Mouse (Mus musculus): ENCODE data around the gene Zfp91. TPM values are rescaled to one million over a fixed set of nuclear protein-coding genes. Genes with fewer than 3 reads are reported as not detected.

Zfp91 gene
- polyA plus RNA-seq (2016; fragmentation: Nextera tagmentation; extraction: Ambion mirVana): 16.5 and 17.1 TPM in 2 replicates

GRCm38 (mm10) chr19:12795511-12796327 lies at the start of gene Zfp91, which contains the start of gene Lpxn:
Gene Zfp91, minus strand, starts transcription at chr19:12796126.
Gene Lpxn, plus strand, starts transcription at chr19:12796193.
- ATAC-seq (ENCODE audit: insufficient number of reproducible peaks, insufficient read depth, low FRiP score, low TSS enrichment, low read depth): peak; percentile 95
- Histone ChIP-seq H3K27me3 (no peaks in the 10 kb centered on the region), H3K36me3 (no peaks in the 10 kb centered on the region), H3K9ac (replicated peaks) (peak within 1 kb of the TSS; percentile 97), H3K4me1 (replicated peaks) (peaks cover 13% of the 10 kb centered on the region), H3K4me3 (replicated peaks) (peak within 1 kb of the TSS; percentile 89), H3K27ac (peak within 1 kb of the TSS; percentile 99), H3K9me3 (no peaks in the 10 kb centered on the region), H3K4me2 (peak within 1 kb of the TSS; percentile 63)
- 1% methylated on average over 63 of the region's 76 CpGs for WGBS

GRCm38 (mm10) chr19:12838507-12838906 lies 42.6 kb upstream of the Zfp91 start:
- Histone ChIP-seq H3K4me3 (replicated peaks) (no peak overlapping the region), H3K9ac (replicated peaks) (no peak overlapping the region), H3K27me3 (no peaks in the 10 kb centered on the region), H3K4me2 (no peak overlapping the region), H3K36me3 (no peaks in the 10 kb centered on the region), H3K27ac (no peak overlapping the region), H3K4me1 (replicated peaks) (no peaks in the 10 kb centered on the region), H3K9me3 (no peaks in the 10 kb centered on the region)
- 83% methylated on average over 1 of the region's 1 CpGs for WGBS
- no peak for ATAC-seq (ENCODE audit: insufficient number of reproducible peaks, insufficient read depth, low FRiP score, low TSS enrichment, low read depth)

GRCm38 (mm10) chr19:12833625-12834024 lies 37.7 kb upstream of the Zfp91 start:
- Histone ChIP-seq H3K27ac (no peak overlapping the region), H3K4me3 (replicated peaks) (no peak overlapping the region), H3K36me3 (no peaks in the 10 kb centered on the region), H3K9ac (replicated peaks) (no peak overlapping the region), H3K9me3 (no peaks in the 10 kb centered on the region), H3K4me1 (replicated peaks) (no peaks in the 10 kb centered on the region), H3K4me2 (no peak overlapping the region), H3K27me3 (no peaks in the 10 kb centered on the region)
- 87% methylated on average over 3 of the region's 3 CpGs for WGBS
- ATAC-seq (ENCODE audit: insufficient number of reproducible peaks, insufficient read depth, low FRiP score, low TSS enrichment, low read depth): no peak

GRCm38 (mm10) chr19:12831559-12831958 lies 35.6 kb upstream of the Zfp91 start:
- WGBS: 85% methylated on average over 1 of the region's 1 CpGs
- Histone ChIP-seq H3K4me2 (no peak overlapping the region), H3K9ac (replicated peaks) (no peak overlapping the region), H3K4me3 (replicated peaks) (no peak overlapping the region), H3K4me1 (replicated peaks) (no peaks in the 10 kb centered on the region), H3K36me3 (no peaks in the 10 kb centered on the region), H3K27me3 (no peaks in the 10 kb centered on the region), H3K9me3 (no peaks in the 10 kb centered on the region), H3K27ac (no peak overlapping the region)
- ATAC-seq (ENCODE audit: insufficient number of reproducible peaks, insufficient read depth, low FRiP score, low TSS enrichment, low read depth): no peak

GRCm38 (mm10) chr19:12830823-12831430 lies 35.0 kb upstream of the Zfp91 start:
- H3K27ac ChIP-seq: no peak overlapping the region
- no peaks in the 10 kb centered on the region for H3K36me3 ChIP-seq
- H3K4me3 ChIP-seq (replicated peaks): no peak overlapping the region
- no peaks in the 10 kb centered on the region for H3K27me3 ChIP-seq
- H3K9ac ChIP-seq (replicated peaks): no peak overlapping the region
- no peak overlapping the region for H3K4me2 ChIP-seq
- WGBS: 61% methylated on average over 2 of the region's 2 CpGs
- ATAC-seq (ENCODE audit: insufficient number of reproducible peaks, insufficient read depth, low FRiP score, low TSS enrichment, low read depth): no peak
- no peaks in the 10 kb centered on the region for H3K9me3 ChIP-seq
- no peaks in the 10 kb centered on the region for H3K4me1 ChIP-seq (replicated peaks)

- Histone ChIP-seq H3K27me3 (no peaks in the 10 kb centered on the region), H3K4me3 (replicated peaks) (no peak overlapping the region), H3K36me3 (no peaks in the 10 kb centered on the region), H3K9me3 (no peaks in the 10 kb centered on the region), H3K4me1 (replicated peaks) (no peaks in the 10 kb centered on the region), H3K9ac (replicated peaks) (no peak overlapping the region), H3K27ac (no peak overlapping the region), H3K4me2 (no peak overlapping the region)
- no peak for ATAC-seq (ENCODE audit: insufficient number of reproducible peaks, insufficient read depth, low FRiP score, low TSS enrichment, low read depth)
- WGBS: 82% methylated on average over 4 of the region's 4 CpGs
Measured at GRCm38 (mm10) chr19:12824549-12824948, 28.6 kb upstream of the Zfp91 start.

- WGBS: 42% methylated on average over 4 of the region's 4 CpGs
- no peaks in the 10 kb centered on the region for H3K9me3 ChIP-seq
- H3K4me3 ChIP-seq (replicated peaks): no peak overlapping the region
- no peaks in the 10 kb centered on the region for H3K36me3 ChIP-seq
- H3K27ac ChIP-seq: no peak overlapping the region
- H3K4me1 ChIP-seq (replicated peaks): no peaks in the 10 kb centered on the region
- no peaks in the 10 kb centered on the region for H3K27me3 ChIP-seq
- H3K4me2 ChIP-seq: no peak overlapping the region
- ATAC-seq (ENCODE audit: insufficient number of reproducible peaks, insufficient read depth, low FRiP score, low TSS enrichment, low read depth): no peak
- H3K9ac ChIP-seq (replicated peaks): no peak overlapping the region
Measured at GRCm38 (mm10) chr19:12820383-12820782, 24.5 kb upstream of the Zfp91 start.

GRCm38 (mm10) chr19:12818507-12818906 lies 22.6 kb upstream of the Zfp91 start:
- H3K36me3 ChIP-seq: no peaks in the 10 kb centered on the region
- no peak overlapping the region for H3K9ac ChIP-seq (replicated peaks)
- H3K4me2 ChIP-seq: no peak overlapping the region
- no peak overlapping the region for H3K4me3 ChIP-seq (replicated peaks)
- no peak for ATAC-seq (ENCODE audit: insufficient number of reproducible peaks, insufficient read depth, low FRiP score, low TSS enrichment, low read depth)
- no peaks in the 10 kb centered on the region for H3K27me3 ChIP-seq
- no peaks in the 10 kb centered on the region for H3K9me3 ChIP-seq
- no peaks in the 10 kb centered on the region for H3K4me1 ChIP-seq (replicated peaks)
- WGBS: 85% methylated on average over 1 of the region's 1 CpGs
- no peak overlapping the region for H3K27ac ChIP-seq

GRCm38 (mm10) chr19:12813883-12814282 lies 18.0 kb upstream of the Zfp91 start:
- no peak overlapping the region for H3K27ac ChIP-seq
- H3K36me3 ChIP-seq: no peaks in the 10 kb centered on the region
- H3K9ac ChIP-seq (replicated peaks): no peak overlapping the region
- ATAC-seq (ENCODE audit: insufficient number of reproducible peaks, insufficient read depth, low FRiP score, low TSS enrichment, low read depth): no peak
- H3K9me3 ChIP-seq: no peaks in the 10 kb centered on the region
- H3K27me3 ChIP-seq: no peaks in the 10 kb centered on the region
- H3K4me1 ChIP-seq (replicated peaks): no peaks in the 10 kb centered on the region
- H3K4me2 ChIP-seq: no peak overlapping the region
- H3K4me3 ChIP-seq (replicated peaks): no peak overlapping the region
- WGBS: 79% methylated on average over 1 of the region's 1 CpGs

- Histone ChIP-seq H3K27ac (no peak overlapping the region), H3K27me3 (no peaks in the 10 kb centered on the region), H3K9ac (replicated peaks) (no peak overlapping the region), H3K4me1 (replicated peaks) (no peaks in the 10 kb centered on the region), H3K4me3 (replicated peaks) (no peak overlapping the region), H3K9me3 (no peaks in the 10 kb centered on the region), H3K36me3 (no peaks in the 10 kb centered on the region), H3K4me2 (no peak overlapping the region)
- 93% methylated on average over 1 of the region's 1 CpGs for WGBS
- ATAC-seq (ENCODE audit: insufficient number of reproducible peaks, insufficient read depth, low FRiP score, low TSS enrichment, low read depth): no peak
Measured at GRCm38 (mm10) chr19:12812644-12813364, 16.9 kb upstream of the Zfp91 start.

GRCm38 (mm10) chr19:12806214-12806613 lies 10.3 kb upstream of the Zfp91 start:
- Histone ChIP-seq H3K9ac (replicated peaks) (no peak overlapping the region), H3K4me2 (no peak overlapping the region), H3K9me3 (no peaks in the 10 kb centered on the region), H3K36me3 (no peaks in the 10 kb centered on the region), H3K4me1 (replicated peaks) (no peaks in the 10 kb centered on the region), H3K4me3 (replicated peaks) (no peak overlapping the region), H3K27ac (no peak overlapping the region), H3K27me3 (no peaks in the 10 kb centered on the region)
- no peak for ATAC-seq (ENCODE audit: insufficient number of reproducible peaks, insufficient read depth, low FRiP score, low TSS enrichment, low read depth)
- WGBS: 64% methylated on average over 2 of the region's 2 CpGs

Data from limb, embryonic 12.5 days (tissue).